Mouse (Mus musculus) natural killer cell, adult 2 months (primary cell): Measurements from ENCODE around the gene Azi2.

Experiments
- DNase-seq, 2 experiments: peaks; one replicate each; pipeline ENCODE4 v3.0.0; 2022; ENCODE audit warnings: low spot score in 2 of 2

The Azi2 gene

DNA sequence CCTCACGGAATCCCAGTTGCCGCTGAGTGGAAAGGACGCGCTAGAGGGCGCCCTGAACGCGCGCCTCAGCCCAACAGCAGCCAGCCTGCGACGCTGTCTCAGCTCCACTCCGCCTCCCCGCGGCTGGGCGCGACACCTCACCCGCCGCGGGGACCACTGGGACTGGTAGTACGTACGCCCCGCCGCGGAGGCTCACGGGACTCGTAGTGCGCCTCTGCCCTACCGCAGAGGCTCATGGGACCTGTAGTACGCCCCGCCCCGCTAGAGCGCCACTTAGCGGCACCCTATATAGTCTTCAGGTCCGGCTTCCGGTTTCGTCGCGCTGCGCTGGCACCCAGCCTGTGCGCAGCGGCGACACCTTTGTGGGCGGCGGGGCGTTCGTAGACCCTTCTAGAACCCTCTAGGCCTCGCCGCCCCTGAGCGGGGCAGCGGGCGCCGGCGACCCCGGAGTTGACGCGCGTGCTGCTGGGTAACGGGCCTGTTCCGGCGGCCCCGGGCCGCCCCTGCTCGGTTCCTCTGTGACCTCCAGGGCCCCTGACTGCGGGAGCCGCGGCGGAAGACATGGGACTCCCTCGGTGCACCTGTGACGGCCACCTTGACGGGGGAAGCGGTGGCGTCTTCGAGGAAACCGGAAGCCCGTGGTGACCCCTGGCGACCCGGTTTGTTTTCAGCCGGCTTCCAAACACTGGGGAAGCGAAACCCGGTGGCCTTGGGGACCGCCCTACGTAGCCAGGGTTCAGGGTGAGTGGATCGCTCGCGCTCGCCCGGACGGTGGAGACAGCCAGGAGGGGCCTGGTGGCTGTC, at the start of gene Azi2:
Azi2 (plus strand) TSS at position 282 of the 804 bp plus-strand sequence.
- DNase-seq = peak; percentile 96 to 98

DNA sequence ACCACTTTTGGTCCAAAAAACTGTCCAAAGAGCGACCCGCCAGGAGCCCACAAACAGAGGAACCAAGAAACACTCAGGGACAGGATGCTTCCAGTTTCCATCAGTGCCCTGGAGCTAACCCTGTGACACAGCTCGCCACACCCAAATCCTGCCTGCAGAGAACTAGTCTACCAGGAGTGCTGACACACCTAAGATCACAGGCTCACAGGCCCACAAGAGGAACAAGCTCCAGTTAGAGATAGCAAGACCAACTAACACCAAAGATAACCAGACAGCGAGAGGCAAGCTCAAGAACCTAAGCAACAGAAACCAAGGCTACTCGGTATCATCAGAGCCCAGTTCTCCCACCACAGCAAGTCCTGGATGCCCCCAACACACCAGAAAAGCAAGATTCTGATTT, 43.7 kb upstream of the Azi2 start:
- DNase-seq = no peak

DNA sequence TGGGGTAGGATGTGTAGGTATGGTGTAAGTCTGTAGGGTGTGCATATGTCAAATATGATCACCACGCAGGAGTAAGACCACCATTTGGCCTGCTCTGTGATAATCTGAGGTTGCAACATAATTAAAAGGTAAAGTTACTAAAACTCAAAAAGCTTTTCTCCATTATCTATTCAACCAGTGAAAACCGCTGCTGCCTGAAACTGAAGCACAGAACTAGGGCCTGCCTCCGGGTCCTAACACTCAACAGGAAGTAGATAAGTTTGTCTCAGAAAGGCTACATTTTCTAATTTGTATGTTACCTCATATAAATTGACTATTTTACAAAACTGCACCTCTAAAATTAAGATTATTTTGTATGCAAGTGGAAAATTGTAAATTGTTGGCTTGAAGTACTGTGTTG, 38.8 kb upstream of the Azi2 start:
- DNase-seq = no peak

DNA sequence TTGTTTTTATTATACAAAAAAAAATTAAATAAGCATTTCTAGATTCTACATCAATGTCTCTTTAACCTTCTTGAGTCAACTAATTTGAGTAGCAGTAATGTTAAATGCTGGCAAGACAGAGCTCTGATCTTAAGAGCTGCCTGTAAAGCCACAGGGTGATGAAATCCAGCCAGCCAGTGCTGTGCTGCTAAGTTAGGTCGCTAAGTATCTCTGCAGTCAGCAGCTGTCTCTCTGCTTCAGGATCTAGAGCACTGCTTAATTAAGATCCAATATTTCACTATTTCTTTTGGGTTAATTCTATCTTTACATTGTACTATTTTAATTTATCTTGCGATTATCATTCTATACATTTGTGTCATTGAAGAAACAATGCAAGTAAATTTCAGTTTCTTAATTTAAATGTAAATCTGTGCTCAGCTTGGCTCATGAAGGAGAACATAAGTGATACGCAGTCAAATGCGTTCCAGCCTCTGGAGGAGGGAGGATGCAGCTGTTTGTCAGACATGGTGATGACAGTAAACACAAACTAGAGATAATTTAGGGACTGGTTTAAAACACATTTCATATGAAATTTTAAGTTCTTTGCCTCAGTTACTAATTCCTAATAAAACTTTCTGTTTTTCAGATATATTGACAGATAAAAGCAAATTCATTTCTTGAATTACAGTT, 36.9 kb upstream of the Azi2 start:
- DNase-seq = no peak

DNA sequence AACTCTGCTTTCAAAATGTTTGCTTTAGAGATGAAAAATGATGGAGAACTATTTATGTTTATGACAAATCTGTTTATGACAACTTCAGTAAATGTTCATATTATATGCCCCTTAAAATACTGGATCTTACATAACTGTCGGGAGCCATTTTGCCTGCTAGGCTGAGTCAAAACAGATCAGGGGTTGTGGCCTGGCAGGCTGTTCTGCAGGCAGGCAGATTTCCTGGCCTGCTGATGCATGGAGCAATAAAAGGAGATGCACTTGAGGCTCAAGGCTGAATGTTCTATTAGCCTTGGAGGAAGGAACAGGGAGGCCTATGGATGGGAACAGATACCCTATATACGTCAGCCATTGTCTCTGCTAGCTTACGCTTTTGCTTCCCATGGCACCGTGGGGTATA, 36.4 kb upstream of the Azi2 start:
- no peak for DNase-seq

DNA sequence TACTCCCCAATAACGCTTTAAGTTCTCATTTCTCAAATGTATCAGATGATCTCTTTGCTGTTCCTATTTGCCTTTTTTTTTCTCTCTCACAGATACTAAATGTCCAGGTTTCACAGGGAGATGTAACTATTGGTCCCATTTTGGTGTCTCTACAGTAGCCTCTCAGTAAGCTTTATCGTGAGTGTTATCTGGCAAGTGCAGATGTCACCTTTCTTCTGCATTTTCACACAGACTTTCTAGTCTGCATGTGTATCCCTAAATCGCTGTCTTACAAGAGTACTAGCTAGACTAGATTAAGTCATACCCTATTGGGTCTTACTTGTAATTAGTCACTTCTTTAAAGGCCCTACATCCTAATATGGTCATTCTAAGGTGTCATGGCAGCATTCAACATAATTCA, 27.4 kb upstream of the Azi2 start:
- no peak for DNase-seq

DNA sequence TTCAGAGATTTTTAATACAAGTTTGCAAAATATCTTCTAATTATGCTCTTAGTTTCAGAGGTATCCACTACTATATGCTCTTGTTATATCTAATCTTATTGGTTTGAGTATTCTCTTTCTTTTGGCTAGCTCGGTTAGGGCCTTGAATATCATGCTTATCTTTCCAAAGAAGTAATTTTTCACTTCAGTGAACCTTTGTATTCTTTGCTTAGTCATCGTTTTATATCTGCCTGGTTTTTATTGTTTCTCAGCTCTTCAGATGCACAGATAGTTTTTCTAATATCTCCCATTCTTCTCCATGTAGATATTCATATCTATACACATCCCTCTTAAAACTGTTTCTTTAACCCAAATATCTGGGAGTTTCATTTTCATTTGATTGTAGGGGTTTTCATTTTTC, 15.3 kb upstream of the Azi2 start:
- DNase-seq = no peak

DNA sequence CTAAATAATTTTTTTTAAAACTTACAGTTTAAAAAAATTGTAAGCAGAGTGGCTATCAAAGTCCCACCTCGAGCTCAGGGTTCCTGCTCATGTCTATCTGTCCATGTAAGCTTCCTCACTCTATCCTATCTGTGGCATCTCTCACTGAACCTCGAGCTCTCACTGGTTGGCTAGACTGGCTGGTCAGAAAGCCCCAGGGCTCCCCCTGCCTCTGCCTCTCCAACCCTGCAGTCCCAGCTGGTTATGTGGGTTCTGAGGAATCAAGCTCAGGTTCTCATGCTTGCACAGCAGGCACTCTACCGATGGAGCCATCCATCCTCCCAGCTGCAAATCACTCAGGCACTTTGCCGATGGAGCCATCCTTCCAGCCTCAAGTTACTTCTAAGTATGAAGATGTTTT, 10.8 kb upstream of the Azi2 start:
- no peak for DNase-seq

DNA sequence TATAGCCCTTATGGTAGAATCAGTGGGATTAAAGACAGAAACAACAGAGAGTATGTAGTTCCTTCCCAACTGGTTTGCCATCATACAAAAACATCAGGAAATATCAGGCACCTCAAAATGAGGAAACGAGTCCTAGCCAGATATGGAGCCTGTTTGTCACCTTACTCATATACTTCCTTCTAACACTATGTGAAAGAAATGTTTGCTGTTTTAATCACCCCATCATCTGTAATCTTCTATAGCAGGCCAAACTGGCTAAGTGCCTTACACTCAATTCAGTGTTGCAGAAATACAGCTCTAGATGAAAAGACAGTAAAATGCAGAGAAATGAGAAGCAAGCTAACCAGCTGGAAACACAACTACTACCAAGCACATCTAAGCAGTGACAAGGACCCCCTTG, 10.0 kb upstream of the Azi2 start:
- DNase-seq = no peak

DNA sequence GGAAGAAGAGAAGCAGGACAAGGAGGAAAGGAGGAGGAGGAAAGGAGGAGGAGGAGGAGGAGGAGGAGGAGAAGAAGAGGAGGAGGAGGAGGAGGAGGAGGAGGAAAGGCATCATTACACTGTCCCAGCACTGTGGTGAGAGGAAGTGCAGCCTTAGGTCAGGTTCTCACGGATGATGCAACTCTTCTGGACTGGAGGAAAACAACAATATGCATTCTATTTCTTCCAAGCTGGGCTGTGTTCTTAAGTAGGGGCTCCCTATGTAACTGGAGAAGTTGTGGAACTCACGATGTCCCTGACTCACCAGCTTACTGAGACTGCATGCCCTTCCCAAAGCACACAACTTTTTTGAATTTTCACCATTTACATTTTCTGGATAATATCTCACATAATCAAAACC, 8.6 kb upstream of the Azi2 start:
- no peak for DNase-seq

DNA sequence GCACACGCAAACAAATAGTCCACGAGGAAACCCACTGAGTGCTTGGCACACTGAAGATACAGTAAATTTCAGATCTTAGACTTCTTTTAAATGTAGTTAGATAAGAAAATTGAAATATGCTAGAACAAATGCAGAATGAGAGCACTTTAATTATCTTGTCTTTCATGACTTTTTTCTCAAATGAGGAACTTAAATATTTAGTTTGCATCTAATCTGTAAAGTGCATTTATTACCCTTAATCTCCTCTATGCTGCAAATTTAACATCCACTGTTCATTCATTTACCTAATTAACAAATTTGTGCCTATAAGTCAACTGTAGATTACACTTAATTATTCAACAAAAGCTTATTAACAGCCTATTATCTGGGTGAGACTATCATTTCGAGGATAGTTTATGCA, 5.3 kb upstream of the Azi2 start:
- DNase-seq = no peak

DNA sequence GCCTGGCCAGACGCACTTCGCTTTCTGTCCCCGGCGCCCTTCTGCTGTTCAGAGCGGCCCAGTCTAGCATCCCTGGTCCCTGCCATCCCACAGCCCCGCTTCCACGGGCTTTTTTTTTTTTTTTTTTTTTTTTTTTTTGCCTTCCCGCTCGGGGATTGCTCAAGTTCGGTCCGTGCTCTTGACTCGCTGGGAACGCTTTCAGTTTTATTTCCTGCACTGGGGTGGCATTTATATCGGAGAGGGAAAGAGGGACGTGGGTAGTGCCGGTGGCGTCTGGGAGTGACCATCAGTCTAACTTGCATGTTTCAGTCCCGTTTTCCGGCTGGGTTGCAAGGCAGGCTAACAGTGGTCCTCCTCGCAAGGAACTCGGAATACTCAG, 712 bp downstream of the Azi2 start:
- DNase-seq = no peak

DNA sequence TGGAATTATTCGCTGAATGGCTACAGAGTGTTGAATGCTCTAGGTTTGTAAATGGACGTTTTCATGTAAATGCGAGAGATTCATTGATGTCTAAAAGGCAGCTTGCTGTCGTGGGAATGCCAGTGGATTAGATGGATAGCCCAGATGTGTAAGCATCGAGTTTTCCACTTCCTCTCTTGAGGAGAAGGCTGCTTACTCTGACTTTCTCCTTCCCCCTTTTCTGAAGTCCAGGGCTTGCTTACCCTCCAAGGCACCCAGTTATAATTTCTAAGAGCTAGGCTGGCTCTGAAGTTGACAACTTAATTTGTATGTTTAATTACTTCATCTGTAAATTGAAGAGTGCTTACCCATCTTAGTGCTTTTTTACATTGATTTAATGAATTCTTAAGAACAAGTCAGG, 1.3 kb downstream of the Azi2 start:
- DNase-seq = no peak

DNA sequence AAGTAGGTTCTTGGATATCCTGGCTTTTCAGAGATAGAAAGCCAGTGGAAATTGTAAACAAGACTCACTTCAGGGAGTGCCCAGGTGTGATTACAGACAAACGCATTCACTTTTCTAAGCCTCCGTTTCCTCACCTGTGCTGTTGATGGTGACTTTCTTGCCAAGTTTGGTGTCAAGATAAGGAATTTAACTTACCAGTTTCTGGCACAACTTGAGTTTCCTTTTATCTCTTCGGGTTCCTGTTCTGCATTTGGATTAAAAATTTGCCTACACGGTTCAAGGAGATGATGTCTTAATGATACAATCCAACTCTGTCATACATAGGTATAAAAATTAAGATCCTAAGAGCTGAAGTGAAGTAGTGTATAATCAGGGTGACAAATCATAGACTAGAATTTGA, 2.4 kb downstream of the Azi2 start:
- DNase-seq = no peak

DNA sequence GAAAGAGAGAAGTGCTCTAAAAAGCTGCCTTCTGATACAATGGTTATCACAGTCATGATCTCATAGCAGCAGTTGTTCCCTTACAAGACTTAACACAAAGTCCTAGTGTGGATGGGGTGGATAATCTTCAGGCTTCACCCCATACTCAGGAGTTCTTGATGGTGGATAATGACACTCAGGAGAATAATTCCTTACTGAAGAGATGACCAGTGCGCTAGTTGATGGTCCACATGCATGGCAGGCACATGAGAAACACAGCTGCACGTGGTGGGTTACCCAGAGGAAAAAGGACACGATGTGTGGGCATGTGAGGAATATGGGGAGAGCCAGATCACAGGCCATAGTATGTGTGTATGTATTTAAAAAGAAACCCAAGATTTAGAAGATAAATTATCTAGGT, 3.3 kb downstream of the Azi2 start:
- DNase-seq = no peak

DNA sequence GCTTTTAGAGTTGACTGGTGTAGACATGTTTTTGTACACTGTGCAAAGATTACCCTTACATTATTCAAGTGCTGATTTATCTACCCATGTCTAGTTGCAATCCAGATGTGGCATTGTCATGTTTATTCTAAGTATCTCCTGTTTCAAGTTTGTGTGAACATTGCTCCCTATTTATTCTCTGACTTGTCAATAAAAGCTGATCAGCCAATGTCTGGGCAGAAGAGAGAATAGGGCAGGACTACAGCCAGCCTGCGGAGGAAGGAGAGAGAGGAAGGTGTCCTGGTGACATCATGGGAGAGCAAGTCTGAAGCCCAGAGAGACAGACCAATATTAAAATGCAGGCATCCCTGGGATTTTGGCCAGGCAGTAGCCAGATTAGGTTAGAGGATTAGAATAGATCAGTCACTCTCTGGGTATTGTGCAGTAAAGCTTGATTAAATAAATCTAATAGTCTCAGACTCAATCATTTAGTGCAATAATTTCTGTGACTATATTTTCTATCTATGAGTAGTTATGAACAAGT, 4.8 kb downstream of the Azi2 start:
- no peak for DNase-seq

DNA sequence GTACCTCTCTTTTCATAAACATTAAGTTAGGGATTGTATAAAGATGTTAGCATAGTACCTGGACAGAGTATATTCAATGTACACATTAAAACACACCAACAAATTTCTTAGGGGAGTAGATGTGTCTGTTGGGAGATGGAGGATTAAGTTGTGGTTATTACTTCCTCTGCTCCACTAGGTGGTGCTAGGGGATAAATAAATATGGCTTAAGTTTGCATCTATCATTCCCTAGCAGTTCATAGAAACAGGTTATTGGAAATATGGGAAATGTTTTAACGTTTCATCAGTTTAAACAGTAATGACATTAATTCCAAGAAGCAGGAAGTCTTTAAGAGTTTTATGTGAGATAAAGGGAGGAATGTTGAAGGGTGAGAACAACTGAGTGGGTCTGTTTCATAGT, 13.0 kb downstream of the Azi2 start:
- no peak for DNase-seq

DNA sequence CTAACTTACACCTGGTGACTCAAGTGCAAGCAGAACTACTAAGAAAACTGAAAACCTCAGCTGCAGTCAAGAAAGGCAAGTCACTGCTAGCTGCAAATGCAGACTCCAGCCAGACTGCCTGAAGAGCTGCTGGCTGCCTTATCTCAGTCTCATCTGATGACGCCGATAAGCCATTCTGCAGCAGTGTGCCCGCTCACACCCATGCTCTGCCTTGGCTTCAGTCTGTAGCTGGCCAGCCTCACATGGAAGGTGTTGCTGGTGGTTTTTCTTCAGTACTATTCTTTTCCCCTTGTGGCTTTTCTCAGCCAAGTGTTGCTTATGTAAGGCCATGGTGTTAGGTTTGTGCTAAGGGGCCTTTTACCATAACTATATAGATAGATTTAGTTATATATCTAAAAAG, 18.8 kb downstream of the Azi2 start:
- DNase-seq = peak; percentile 72 to 84

DNA sequence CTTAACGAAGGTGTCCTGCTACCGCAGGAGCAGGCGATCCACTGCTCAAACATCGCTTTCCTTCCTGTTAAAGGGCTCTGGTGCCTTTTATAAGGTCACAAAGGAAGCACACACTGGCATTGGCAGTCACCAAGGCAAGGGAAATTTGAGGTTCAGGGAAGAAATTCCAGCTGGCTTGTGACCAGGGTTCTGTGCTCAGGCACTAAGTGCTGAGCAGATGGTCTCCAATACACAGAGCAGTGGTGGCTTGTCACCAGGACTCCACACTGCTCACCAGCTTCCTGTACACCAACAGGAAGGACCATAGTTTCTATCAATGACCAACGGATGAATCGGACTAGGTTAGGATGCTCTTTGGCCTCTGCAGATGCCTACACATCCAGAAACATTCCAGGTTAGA, 30.1 kb downstream of the Azi2 start:
- DNase-seq = no peak

DNA sequence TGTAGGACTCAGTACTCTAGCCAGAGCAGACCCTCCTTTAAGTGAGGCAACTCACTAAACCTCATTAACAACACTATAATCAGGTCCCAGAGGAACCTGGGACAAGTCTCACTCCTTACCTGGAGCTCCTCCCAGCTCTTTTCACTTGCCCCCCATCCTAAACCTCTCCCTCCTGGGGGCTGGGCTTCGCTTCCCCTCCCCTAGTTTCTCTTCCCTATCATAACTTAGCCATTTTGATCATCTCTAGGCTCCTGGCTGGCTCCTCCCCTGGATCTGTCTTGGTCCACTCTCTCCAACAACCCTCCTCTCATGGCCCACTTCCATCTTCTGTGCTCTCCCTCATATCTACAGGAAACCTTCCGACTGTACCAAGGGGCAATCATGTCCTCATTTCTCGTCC, 31.0 kb downstream of the Azi2 start:
- no peak for DNase-seq

DNA sequence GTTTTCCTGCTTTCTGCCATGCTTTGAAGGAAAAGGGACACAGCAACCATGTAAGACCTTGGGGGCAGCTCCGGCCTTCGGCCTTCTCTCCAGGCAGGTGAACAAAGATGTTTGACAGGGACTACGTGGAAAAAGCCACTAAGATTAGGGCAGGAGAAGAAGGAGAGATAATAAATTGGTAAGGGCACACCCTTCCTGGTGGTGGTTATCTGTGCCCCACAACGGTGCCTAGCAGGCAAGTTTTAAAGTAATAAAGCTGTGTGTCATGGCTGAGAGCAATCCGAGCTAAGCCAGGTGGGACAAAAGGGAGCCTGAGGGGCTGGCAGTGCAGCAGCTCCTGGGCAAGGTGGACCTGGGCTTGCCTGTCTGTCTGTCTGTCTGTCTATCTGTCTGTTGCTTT, 31.8 kb downstream of the Azi2 start:
- DNase-seq = no peak

DNA sequence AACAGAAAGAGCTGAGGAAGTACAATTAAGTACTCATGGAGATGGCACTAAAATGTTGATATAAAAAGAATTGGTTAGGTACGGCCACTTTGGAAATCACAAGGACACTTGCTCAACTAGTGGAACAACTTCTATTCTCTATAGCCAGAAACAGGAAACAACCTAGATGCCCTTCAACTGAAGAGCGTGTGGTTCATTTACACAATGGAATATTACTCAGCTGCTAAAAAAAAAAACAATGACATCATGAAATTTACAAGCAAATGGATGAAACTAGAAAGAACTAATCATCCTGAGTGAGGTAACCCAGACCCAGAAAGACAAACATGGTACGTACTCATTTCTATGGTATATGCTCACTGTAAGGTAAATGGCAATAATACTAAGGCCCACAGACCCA, 33.1 kb downstream of the Azi2 start:
- no peak for DNase-seq
